8 mouse cellular contexts compared by ENCODE assay signal in genomic region chr12:112941776-112942713, GRCm38 (mm10). TPM values are rescaled to one million over a fixed set of nuclear protein-coding genes. Genes with fewer than 3 reads are reported as not detected.
A peak's percentile ranks its signal among the peaks of the same experiment; 100 is the strongest.
DNase-seq lines count a peak whose midpoint lies in the region; ATAC-seq and TF ChIP-seq lines count a peak whose summit lies in the region.

Gene Nudt14 (minus strand): TSS chr12:112942124.

- ATAC-seq in embryonic facial prominence, embryonic 11.5 days (replicated peaks; ENCODE audit: insufficient number of reproducible peaks, low FRiP score, low TSS enrichment, low read depth), result peak; percentile 66
- peak; percentile 82 for ATAC-seq in midbrain, postnatal 0 days (ENCODE audit: low FRiP score)

- H3K27ac ChIP-seq in embryonic facial prominence, embryonic 11.5 days (replicated peaks; ENCODE audit: low read depth, low read length), result peak within 1 kb of the TSS; percentile 35
- H3K27ac ChIP-seq in heart, adult 2 months, result peak within 1 kb of the TSS; percentile 96
- peak within 1 kb of the TSS; percentile 97 for H3K27ac ChIP-seq in kidney, adult 2 months (ENCODE audit: insufficient read depth, low read depth, low read length)
- H3K27ac ChIP-seq in midbrain, postnatal 0 days (ENCODE audit: low read depth, low read length), result peak within 1 kb of the TSS; percentile 73

- H3K4me2 ChIP-seq in embryonic facial prominence, embryonic 11.5 days (ENCODE audit: low read depth, low read length), result peak within 1 kb of the TSS; percentile 62
- H3K4me2 ChIP-seq in midbrain, postnatal 0 days (ENCODE audit: low read depth, low read length, poor library complexity, severe bottlenecking), result peak within 1 kb of the TSS; percentile 63

- intact Hi-C loops in heart, adult 2 months (cut with DNase I), result no loop called here

- no peaks in the 10 kb centered on the region; the same call in 1 of the 2 replicates for H3K27me3 ChIP-seq in embryonic facial prominence, embryonic 11.5 days (ENCODE audit: control insufficient read depth, insufficient read depth, low read length)
- no peaks in the 10 kb centered on the region for H3K27me3 ChIP-seq in heart, adult 2 months (ENCODE audit: control insufficient read depth, insufficient read depth, low read length)
- no peaks in the 10 kb centered on the region for H3K27me3 ChIP-seq in kidney, adult 2 months (replicated peaks; ENCODE audit: control insufficient read depth, insufficient read depth, low read length)
- H3K27me3 ChIP-seq in midbrain, postnatal 0 days (ENCODE audit: insufficient read depth, low read length), result no peaks in the 10 kb centered on the region

- H3K4me1 ChIP-seq in embryonic facial prominence, embryonic 11.5 days (ENCODE audit: control insufficient read depth, insufficient read depth, low read length), result no peaks in the 10 kb centered on the region
- peaks cover 6% of the 10 kb centered on the region for H3K4me1 ChIP-seq in heart, adult 2 months (ENCODE audit: control insufficient read depth, insufficient read depth, low read length)
- H3K4me1 ChIP-seq in kidney, adult 2 months (ENCODE audit: control insufficient read depth, insufficient read depth, low read length), result peaks cover 12% of the 10 kb centered on the region; the same call in 1 of the 2 replicates
- H3K4me1 ChIP-seq in midbrain, postnatal 0 days (ENCODE audit: insufficient read depth, low read length), result peaks cover 5% of the 10 kb centered on the region; the same call in 1 of the 2 replicates

- H3K79me2 ChIP-seq in heart, adult 2 months (replicated peaks; ENCODE audit: control insufficient read depth, insufficient read depth, low read length), result no peaks in the 10 kb centered on the region

- TF ChIP-seq CTCF in heart, adult 2 months (IDR thresholded peaks at IDR 0.05), result peak; percentile 17
- no peak for TF ChIP-seq CTCF in kidney, adult 2 months (conservative IDR thresholded peaks at IDR 0.05; ENCODE audit: insufficient read depth, insufficient read length, low read depth, low read length)
- TF ChIP-seq CTCF in midbrain, postnatal 0 days (IDR thresholded peaks at IDR 0.05), result no peak

- 0 out of 2 replicates have a peak, but pooled peaks have one; percentile 4 for TF ChIP-seq EP300 in heart, adult 2 months (IDR thresholded peaks at IDR 0.05; ENCODE audit: insufficient read depth, low read depth, low read length)

- H3K9ac ChIP-seq in embryonic facial prominence, embryonic 11.5 days (replicated peaks; ENCODE audit: low read length), result peak within 1 kb of the TSS; percentile 81
- peak within 1 kb of the TSS; percentile 93 for H3K9ac ChIP-seq in heart, adult 2 months (ENCODE audit: low read depth, low read length)
- peak within 1 kb of the TSS; percentile 82 for H3K9ac ChIP-seq in midbrain, postnatal 0 days (replicated peaks; ENCODE audit: low read length, poor library complexity, severe bottlenecking)

- H3K9me3 ChIP-seq in embryonic facial prominence, embryonic 11.5 days (replicated peaks; ENCODE audit: control insufficient read depth, low read length), result no peaks in the 10 kb centered on the region
- H3K9me3 ChIP-seq in midbrain, postnatal 0 days (ENCODE audit: low read length), result no peaks in the 10 kb centered on the region

- no peaks in the 10 kb centered on the region for H3K36me3 ChIP-seq in embryonic facial prominence, embryonic 11.5 days (replicated peaks; ENCODE audit: control insufficient read depth, insufficient read depth, low read depth, low read length)
- no peaks in the 10 kb centered on the region for H3K36me3 ChIP-seq in heart, adult 2 months (ENCODE audit: control insufficient read depth, insufficient read depth, low read length)
- H3K36me3 ChIP-seq in kidney, adult 2 months (ENCODE audit: control insufficient read depth, insufficient read depth, low read length), result no peaks in the 10 kb centered on the region
- H3K36me3 ChIP-seq in midbrain, postnatal 0 days (ENCODE audit: insufficient read depth, low read length), result no peaks in the 10 kb centered on the region

- peak; percentile 75 for DNase-seq in 3134 (ENCODE audit: extremely low read depth, insufficient read length, low spot score)
- DNase-seq in adrenal gland, adult 2 months, result peak; percentile 89
- peak; percentile 82 for DNase-seq in embryonic facial prominence, embryonic 11.5 days (ENCODE audit: low spot score)
- peak; percentile 86 to 89 for DNase-seq in heart, adult 2 months
- peak; percentile 91 for DNase-seq in kidney, adult 2 months
- DNase-seq in liver, result peak; percentile 87
- DNase-seq in midbrain, postnatal 0 days (ENCODE audit: low spot score), result peak; percentile 73
- DNase-seq in spleen, postnatal 36 days (ENCODE audit: low spot score in 2 of 2), result peak; percentile 79 to 81

- 1% methylated on average over 52 of the region's 58 CpGs for WGBS in embryonic facial prominence, embryonic 11.5 days
- 4% methylated on average over 57 of the region's 58 CpGs for WGBS in heart, adult 2 months
- WGBS in kidney, adult 2 months, result 2% methylated on average over 58 of the region's 58 CpGs
- 2% methylated on average over 51 of the region's 58 CpGs for WGBS in midbrain, postnatal 0 days

- H3K4me3 ChIP-seq in embryonic facial prominence, embryonic 11.5 days (ENCODE audit: low read depth, low read length), result peak within 1 kb of the TSS; percentile 75
- peak within 1 kb of the TSS; percentile 89 for H3K4me3 ChIP-seq in heart, adult 2 months
- H3K4me3 ChIP-seq in kidney, adult 2 months (ENCODE audit: insufficient read depth, low read depth, low read length), result peak within 1 kb of the TSS; percentile 95
- H3K4me3 ChIP-seq in midbrain, postnatal 0 days (ENCODE audit: low read depth, low read length), result peak within 1 kb of the TSS; percentile 62

- TF ChIP-seq POLR2A in heart, adult 2 months (IDR thresholded peaks at IDR 0.05; ENCODE audit: insufficient read depth, low read depth, low read length), result peak; percentile 81
- TF ChIP-seq POLR2A in kidney, adult 2 months (IDR thresholded peaks at IDR 0.05; ENCODE audit: low read depth, low read length), result peak; percentile 20

RNA-seq across cellular contexts. Expression of gene Nudt14, which starts in this region (rescaled TPM):
- total RNA-seq in adrenal gland, adult 2 months (2021), result 10 to 100 TPM; 24.6 to 34.4 TPM
- 35.4 and 45.9 TPM in 2 replicates for polyA plus RNA-seq in adrenal gland, adult 2 months (2012; rRNA removed)
- polyA plus RNA-seq in embryonic facial prominence, embryonic 11.5 days (2014; fragmentation: Nextera tagmentation; extraction: Ambion mirVana), result 75.8 and 83.4 TPM in 2 replicates
- total RNA-seq in heart, adult 2 months (2021), result 1 to 10 TPM; 5.7 to 8.6 TPM
- 11.4 and 14.8 TPM in 2 replicates for polyA plus RNA-seq in heart, adult 2 months (2012; rRNA removed)
- 66.1 and 73.0 TPM in 2 replicates for polyA plus RNA-seq in kidney, adult 2 months (2012; rRNA removed)
- 23.6 and 25.8 TPM in 2 replicates for total RNA-seq in midbrain, postnatal 0 days (2014; rRNA removed)
- polyA plus RNA-seq in midbrain, postnatal 0 days (2015; fragmentation: Nextera tagmentation; extraction: Ambion mirVana), result 41.8 and 48.0 TPM in 2 replicates

Comparison
In these comparisons a context has a peak if more than half of its experiments do, and no peak if none do; other contexts are left out.
1. Peak in every context shown above with its lines: DNase-seq, ATAC-seq, H3K4me3 ChIP-seq and H3K27ac ChIP-seq.
2. H3K27ac ChIP-seq: peak in every context shown above with its lines; median percentile 97 in kidney, adult 2 months; 96 in heart, adult 2 months; 73 in midbrain, postnatal 0 days; 35 in embryonic facial prominence, embryonic 11.5 days.